Mouse (Mus musculus): Measurements from ENCODE around the gene Samt3. TPM values are rescaled to one million over a fixed set of nuclear protein-coding genes. Genes with fewer than 3 reads are reported as not detected.

Samt3 gene
- not detected in 3 replicates for total RNA-seq (2017)

DNA sequence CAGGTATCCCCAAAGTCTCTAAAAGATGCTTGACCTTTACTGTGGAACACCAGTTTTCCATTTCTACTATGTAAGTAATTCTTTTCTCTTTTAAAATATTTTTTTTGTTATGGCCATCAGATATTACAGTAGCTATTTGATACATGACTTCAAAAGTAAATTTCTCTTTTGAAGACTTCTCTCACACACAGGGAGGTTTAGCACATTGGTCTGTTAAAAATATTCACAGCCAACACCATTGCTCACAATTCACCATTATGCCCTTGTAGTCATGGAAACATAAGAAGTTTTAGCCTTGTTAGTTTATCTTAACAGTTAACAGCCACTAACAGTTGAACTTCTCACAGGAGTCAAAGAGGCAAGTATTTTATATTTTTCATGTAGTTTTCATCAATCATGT is at the start of gene Samt3:
Gene Samt3 (plus strand): TSS at position 301 of the 400 bp plus-strand sequence.
- no peak for ATAC-seq (replicated peaks; ENCODE audit: insufficient number of reproducible peaks, low FRiP score, low TSS enrichment, poor library complexity, severe bottlenecking)

DNA sequence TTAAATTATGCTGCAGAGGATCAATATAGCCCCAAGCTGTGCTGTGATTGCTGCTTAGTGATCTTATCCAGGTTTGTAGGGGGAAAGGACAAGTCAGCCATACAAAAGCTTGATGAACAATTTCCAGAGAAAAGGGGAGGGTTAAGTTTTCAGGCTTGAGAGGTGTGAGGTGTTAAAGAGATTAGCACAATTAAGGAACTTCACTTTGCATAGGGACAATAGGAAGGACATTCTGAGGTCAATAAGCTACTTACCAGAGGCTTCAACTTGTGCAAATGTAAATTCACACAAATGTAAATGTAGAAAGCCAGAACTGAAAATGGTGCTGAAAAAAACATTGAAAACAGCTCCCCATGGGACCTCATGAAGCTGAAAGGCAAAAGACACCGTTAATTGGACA is 27.4 kb upstream of the Samt3 start:
- no peak for ATAC-seq (replicated peaks; ENCODE audit: insufficient number of reproducible peaks, low FRiP score, low TSS enrichment, poor library complexity, severe bottlenecking)

DNA sequence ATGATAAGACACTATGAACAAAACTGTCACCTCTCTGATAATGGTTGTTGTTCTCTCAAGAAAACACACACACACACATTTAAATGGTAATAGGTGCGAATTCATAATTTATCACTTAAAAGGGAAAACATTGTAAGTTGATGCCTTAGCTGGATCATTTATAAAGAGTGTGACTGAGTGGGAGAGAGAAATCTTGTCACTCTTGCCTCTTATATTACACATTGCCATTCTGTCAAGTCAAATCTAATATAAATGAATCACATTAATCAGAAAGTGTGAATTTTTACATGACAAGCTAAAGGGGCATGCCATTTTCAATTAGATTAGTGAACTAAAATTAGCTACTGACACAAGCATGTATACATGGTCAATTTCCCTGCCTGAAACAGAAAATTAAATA is 44.7 kb downstream of the Samt3 start:
- no peak for ATAC-seq (replicated peaks; ENCODE audit: insufficient number of reproducible peaks, low FRiP score, low TSS enrichment, poor library complexity, severe bottlenecking)

Other genes starting within 250 kb of the Samt3 start
- 36.4 to 45.0 TPM (median 36.7 TPM) in 3 replicates for gene 5430427O19Rik, start 173.8 kb upstream of the Samt3 start, total RNA-seq (2017)
- gene Nr0b1, start 147.6 kb downstream of the Samt3 start, total RNA-seq (2017), result not detected in 3 replicates

Data from monocyte, adult 5-6 weeks (primary cell).